Mouse (Mus musculus) CH12.LX (cell line): ENCODE data around the gene 1700020N01Rik.

Source experiments
- CHD2 ChIP-seq: IDR thresholded peaks from 2 replicates; pipeline ENCODE4 v1.6.1; 2011; ENCODE audit warnings: low read length, improper control_type of control experiment
- CTCF ChIP-seq, 2 experiments: IDR thresholded peaks in 1 of 2; conservative IDR thresholded peaks in 1 of 2; 2 replicates each; pipeline ENCODE4 v1.5.1; 2011 to 2012; ENCODE audit warnings: low read depth in 2 of 2, low read length in 2 of 2, improper control_type of control experiment in 1 of 2, inconsistent platforms in 1 of 2, mild to moderate bottlenecking in 1 of 2, moderate library complexity in 1 of 2
- JUN ChIP-seq: IDR thresholded peaks from 2 replicates; pipeline ENCODE4 v1.6.1; 2011; ENCODE audit warnings: low read depth, mild to moderate bottlenecking, low read length, improper control_type of control experiment, moderate library complexity; ENCODE audit not compliant: insufficient read depth
- NRF1 ChIP-seq: IDR thresholded peaks from 2 replicates; pipeline ENCODE4 v1.6.1; 2014; ENCODE audit warnings: low read depth, mild to moderate bottlenecking, inconsistent platforms, low read length, improper control_type of control experiment, moderate library complexity
- POLR2A ChIP-seq: IDR thresholded peaks from 2 replicates; pipeline ENCODE4 v1.6.1; 2011; ENCODE audit warnings: low read depth, mild to moderate bottlenecking, improper control_type of control experiment, low read length
- RAD21 ChIP-seq: IDR thresholded peaks from 2 replicates; pipeline ENCODE4 v1.6.1; 2011; ENCODE audit warnings: low read depth, mild to moderate bottlenecking, low read length, improper control_type of control experiment, moderate library complexity
- ZKSCAN1 ChIP-seq: IDR thresholded peaks from 2 replicates; pipeline ENCODE4 v1.6.1; 2012; ENCODE audit warnings: low read depth, inconsistent platforms, low read length, improper control_type of control experiment, borderline replicate concordance

GRCm38 (mm10) chr10:21571615-21572014 lies 21.3 kb upstream of the 1700020N01Rik start:
- TF ChIP-seq JUN (no peak), ZKSCAN1 (no peak), RAD21 (no peak), POLR2A (no peak), NRF1 (no peak), CHD2 (no peak), CTCF (conservative IDR thresholded peaks at IDR 0.05 in 1 of 2, IDR thresholded peaks at IDR 0.05 in 1 of 2; ENCODE audit: low read depth in 2 of 2, low read length in 2 of 2) (no peak)
